Mouse (Mus musculus) liver, embryonic 16.5 days (tissue): ENCODE results near the gene Tnr. TPM values are rescaled to one million over a fixed set of nuclear protein-coding genes. Genes with fewer than 3 reads are reported as not detected.

Experiments used
- ATAC-seq: fragments of 200-750 bp; cut with Nextera tagmentation; 2 replicates; pipeline ENCODE4 v1.8.0; 2017; ENCODE audit warnings: low read depth, mild to moderate bottlenecking, moderate number of reproducible peaks, moderate library complexity
- H3K27ac ChIP-seq: fragments of 300-500 bp; sonication (generic); 2 replicates; pipeline ENCODE4 v1.5.1; 2014; ENCODE audit warnings: mild to moderate bottlenecking, low read length
- H3K27me3 ChIP-seq: fragments of 300-500 bp; sonication (generic); 2 replicates; pipeline ENCODE4 v1.6.1; 2014; ENCODE audit warnings: low read depth, low read length, mixed read lengths; ENCODE audit not compliant: control insufficient read depth, insufficient read depth
- H3K36me3 ChIP-seq: fragments of 300-500 bp; sonication (generic); 2 replicates; pipeline ENCODE4 v1.6.1; 2014; ENCODE audit warnings: mild to moderate bottlenecking; ENCODE audit not compliant: control insufficient read depth, insufficient read depth
- H3K4me1 ChIP-seq: fragments of 300-500 bp; sonication (generic); 2 replicates; pipeline ENCODE4 v1.6.1; 2014; ENCODE audit warnings: low read depth, low read length, mixed read lengths; ENCODE audit not compliant: control insufficient read depth
- H3K4me2 ChIP-seq: fragments of 300-500 bp; sonication (generic); 2 replicates; pipeline ENCODE4 v1.6.1; 2014; ENCODE audit warnings: low read depth, low read length, mixed read lengths
- H3K4me3 ChIP-seq: fragments of 300-500 bp; sonication (generic); 2 replicates; pipeline ENCODE4 v1.5.1; 2014; ENCODE audit warnings: low read depth, mild to moderate bottlenecking, low read length
- H3K9ac ChIP-seq: fragments of 300-500 bp; sonication (generic); 2 replicates; pipeline ENCODE4 v1.6.1; 2014; ENCODE audit warnings: low read depth, low read length
- H3K9me3 ChIP-seq: fragments of 300-500 bp; sonication (generic); replicated peaks from 2 replicates; pipeline ENCODE4 v1.6.1; 2016; ENCODE audit warnings: low read length; ENCODE audit not compliant: control insufficient read depth
- WGBS: fragments of 180-500 bp; shearing (Covaris S2); extraction: QIAGEN DNeasy Blood & Tissue Kit; methylation state at CpG from one replicate; pipeline ENCODE4 v1.1.7; 2014; ENCODE audit not compliant: insufficient replicate concordance; 5-methylcytosine and 5-hydroxymethylcytosine counted together
- polyA plus RNA-seq: library from polyadenylated mRNA; unstranded; fragments of >200 nt; fragmentation: Nextera tagmentation; extraction: Ambion mirVana; gene quantifications from 2 replicates; pipeline ENCODE4 v1.2.1, GENCODE M21; 2015

Gene Tnr
- polyA plus RNA-seq, 1 experiment from 2014 or later, result 0.02 TPM

DNA sequence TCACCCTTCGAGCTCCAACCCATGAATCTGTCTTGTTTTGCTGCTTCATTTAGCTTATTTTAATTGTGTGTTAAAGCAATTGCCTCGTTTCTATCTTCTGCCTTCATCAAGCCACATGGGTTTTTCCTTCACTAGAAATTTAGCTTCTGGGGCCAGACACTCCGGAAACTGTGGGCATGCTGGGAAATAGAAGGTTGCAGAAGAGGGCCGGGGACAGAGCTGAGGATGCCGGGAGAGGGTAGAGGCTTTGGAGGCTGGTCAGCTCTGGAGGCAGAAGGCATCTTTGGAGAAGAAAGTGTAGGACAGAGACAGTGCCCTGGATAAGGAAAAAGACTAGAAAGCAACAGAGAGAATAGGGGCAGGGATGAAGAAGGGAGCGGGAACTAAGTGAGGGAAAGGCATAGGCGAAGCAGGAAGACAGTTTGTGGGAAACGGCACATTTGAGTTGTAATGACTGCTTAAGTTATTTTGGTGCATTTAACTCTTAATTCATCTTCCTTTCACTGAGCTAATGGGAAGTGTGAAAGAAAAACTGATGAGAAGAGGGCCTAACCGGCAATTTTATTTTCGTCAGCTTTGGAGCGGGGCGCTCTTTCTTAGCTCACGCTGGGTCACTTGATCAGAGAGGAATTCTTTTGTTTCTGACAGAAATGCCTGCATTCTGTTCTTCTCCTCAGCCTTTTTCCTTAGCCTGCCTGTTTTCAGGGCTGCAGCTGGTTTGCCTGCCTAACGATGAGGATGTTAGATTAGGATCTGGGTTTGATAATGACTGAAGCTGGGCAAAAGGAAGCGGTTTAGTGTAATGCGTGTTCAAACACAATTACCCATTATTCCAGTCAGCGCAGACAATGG is 28.2 kb downstream of the Tnr start:
- ATAC-seq, result no peak
- no peaks in the 10 kb centered on the region for H3K27me3 ChIP-seq
- no peak overlapping the region for H3K27ac ChIP-seq
- H3K4me3 ChIP-seq, result no peak overlapping the region
- H3K9me3 ChIP-seq, result no peaks in the 10 kb centered on the region
- no peak overlapping the region for H3K9ac ChIP-seq
- no peak overlapping the region for H3K4me2 ChIP-seq
- WGBS, result 27% methylated on average over 17 of the region's 17 CpGs
- H3K4me1 ChIP-seq, result no peaks in the 10 kb centered on the region
- H3K36me3 ChIP-seq, result no peaks in the 10 kb centered on the region

- ATAC-seq, result no peak
- H3K27ac ChIP-seq, result no peak overlapping the region
- WGBS, result 47% methylated on average over 3 of the region's 3 CpGs
Observed at GRCm38 (mm10) chr1:159561616-159562015, 38.0 kb downstream of the Tnr start.

GRCm38 (mm10) chr1:159565129-159565528 is 41.6 kb downstream of the Tnr start:
- H3K4me3 ChIP-seq, result no peak overlapping the region
- no peaks in the 10 kb centered on the region for H3K4me1 ChIP-seq
- no peak overlapping the region for H3K9ac ChIP-seq
- no peaks in the 10 kb centered on the region for H3K36me3 ChIP-seq
- H3K27me3 ChIP-seq, result no peaks in the 10 kb centered on the region
- no peak for ATAC-seq
- 65% methylated on average over 1 of the region's 1 CpGs for WGBS
- no peaks in the 10 kb centered on the region for H3K9me3 ChIP-seq
- H3K4me2 ChIP-seq, result no peak overlapping the region
- no peak overlapping the region for H3K27ac ChIP-seq

More at GRCm38 (mm10) chr1:159561616-159562015, 38.0 kb downstream of the Tnr start:
- Histone ChIP-seq H3K9me3 (no peaks in the 10 kb centered on the region), H3K4me2 (no peak overlapping the region), H3K36me3 (no peaks in the 10 kb centered on the region), H3K27me3 (no peaks in the 10 kb centered on the region), H3K9ac (no peak overlapping the region), H3K4me1 (no peaks in the 10 kb centered on the region), H3K4me3 (no peak overlapping the region)

GRCm38 (mm10) chr1:159566046-159566445 is 42.5 kb downstream of the Tnr start:
- H3K4me2 ChIP-seq, result no peak overlapping the region
- no peak overlapping the region for H3K4me3 ChIP-seq
- H3K27me3 ChIP-seq, result no peaks in the 10 kb centered on the region
- H3K27ac ChIP-seq, result no peak overlapping the region
- H3K9me3 ChIP-seq, result no peaks in the 10 kb centered on the region
- H3K4me1 ChIP-seq, result no peaks in the 10 kb centered on the region
- WGBS, result 64% methylated on average over 6 of the region's 6 CpGs
- no peak for ATAC-seq
- no peak overlapping the region for H3K9ac ChIP-seq
- H3K36me3 ChIP-seq, result no peaks in the 10 kb centered on the region

GRCm38 (mm10) chr1:159567171-159567570 is 43.6 kb downstream of the Tnr start:
- Histone ChIP-seq H3K36me3 (no peaks in the 10 kb centered on the region), H3K9me3 (no peaks in the 10 kb centered on the region), H3K27me3 (no peaks in the 10 kb centered on the region), H3K27ac (no peak overlapping the region), H3K4me3 (no peak overlapping the region), H3K9ac (no peak overlapping the region), H3K4me1 (no peaks in the 10 kb centered on the region), H3K4me2 (no peak overlapping the region)
- 67% methylated on average over 7 of the region's 7 CpGs for WGBS
- no peak for ATAC-seq

DNA sequence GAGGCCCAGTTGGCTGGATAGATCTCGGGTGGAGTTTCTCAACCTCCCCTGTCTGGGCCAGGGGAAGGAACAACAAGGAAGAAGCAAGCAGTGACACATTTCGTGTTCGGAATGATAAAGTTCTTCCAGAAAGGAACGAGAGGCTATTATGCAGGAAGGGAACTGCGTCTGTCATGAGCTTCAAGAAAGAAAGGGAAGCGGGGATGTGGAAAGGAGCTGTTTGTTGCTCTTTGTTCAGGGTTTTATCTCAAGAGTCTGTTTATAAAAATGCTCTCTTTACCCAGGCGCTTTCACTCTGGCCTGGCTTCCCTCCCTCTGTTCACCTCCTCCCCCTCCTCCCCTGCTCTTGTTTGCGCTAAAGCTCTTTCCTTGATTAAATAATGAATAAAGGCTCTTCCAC is 46.7 kb downstream of the Tnr start:
- no peaks in the 10 kb centered on the region for H3K9me3 ChIP-seq
- WGBS, result 24% methylated on average over 8 of the region's 8 CpGs
- no peak overlapping the region for H3K4me2 ChIP-seq
- H3K27me3 ChIP-seq, result no peaks in the 10 kb centered on the region
- no peak overlapping the region for H3K9ac ChIP-seq
- no peak overlapping the region for H3K27ac ChIP-seq
- no peak for ATAC-seq
- H3K4me1 ChIP-seq, result no peaks in the 10 kb centered on the region
- H3K4me3 ChIP-seq, result no peak overlapping the region
- no peaks in the 10 kb centered on the region for H3K36me3 ChIP-seq

- WGBS, result 42% methylated on average over 2 of the region's 2 CpGs
- ATAC-seq, result no peak
Observed at GRCm38 (mm10) chr1:159570831-159571230, 47.3 kb downstream of the Tnr start.

DNA sequence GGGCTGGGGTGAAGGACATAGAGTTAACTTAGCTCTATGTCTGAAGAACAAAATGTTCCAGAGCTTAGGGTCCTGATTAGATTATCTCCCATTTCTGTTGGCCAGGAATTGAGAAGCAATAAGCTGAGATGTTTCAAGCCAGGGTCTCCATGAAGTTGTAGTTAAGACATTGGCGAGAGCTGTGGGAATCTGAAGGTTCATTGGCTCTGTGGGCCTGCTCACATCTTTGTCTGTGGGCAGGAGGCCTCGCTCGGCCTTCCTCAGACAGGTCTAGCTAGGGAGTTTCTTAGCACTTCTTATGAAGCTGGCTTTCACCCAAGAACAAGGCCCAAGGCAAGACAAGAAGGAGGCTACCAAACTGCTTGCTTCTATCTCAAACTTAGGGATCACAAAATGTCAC is 48.4 kb downstream of the Tnr start:
- Histone ChIP-seq H3K27ac (no peak overlapping the region), H3K4me2 (no peak overlapping the region), H3K27me3 (no peaks in the 10 kb centered on the region), H3K9ac (no peak overlapping the region), H3K9me3 (no peaks in the 10 kb centered on the region), H3K4me1 (no peaks in the 10 kb centered on the region), H3K4me3 (no peak overlapping the region), H3K36me3 (no peaks in the 10 kb centered on the region)
- no peak for ATAC-seq
- 53% methylated on average over 3 of the region's 3 CpGs for WGBS

More at GRCm38 (mm10) chr1:159570831-159571230, 47.3 kb downstream of the Tnr start:
- no peaks in the 10 kb centered on the region for H3K36me3 ChIP-seq
- no peaks in the 10 kb centered on the region for H3K9me3 ChIP-seq
- no peak overlapping the region for H3K27ac ChIP-seq
- no peak overlapping the region for H3K4me3 ChIP-seq
- no peak overlapping the region for H3K9ac ChIP-seq
- H3K27me3 ChIP-seq, result no peaks in the 10 kb centered on the region
- no peak overlapping the region for H3K4me2 ChIP-seq
- no peaks in the 10 kb centered on the region for H3K4me1 ChIP-seq

- ATAC-seq, result no peak
- Histone ChIP-seq H3K4me1 (no peaks in the 10 kb centered on the region), H3K27me3 (no peaks in the 10 kb centered on the region), H3K9me3 (no peaks in the 10 kb centered on the region), H3K27ac (no peak overlapping the region), H3K9ac (no peak overlapping the region), H3K4me3 (no peak overlapping the region), H3K4me2 (no peak overlapping the region), H3K36me3 (no peaks in the 10 kb centered on the region)
- 60% methylated on average over 2 of the region's 2 CpGs for WGBS
Observed at GRCm38 (mm10) chr1:159573116-159573515, 49.5 kb downstream of the Tnr start.
